Mouse (Mus musculus) megakaryocyte, adult 5-6 weeks (primary cell): ENCODE data around the gene Arxes1. TPM values are rescaled to one million over a fixed set of nuclear protein-coding genes. Genes with fewer than 3 reads are reported as not detected.
"Not testable (repeated sequence)": the region's sequence is repeated elsewhere in the genome, so short reads cannot be mapped to it uniquely, and the experiment has no call there.

ENCODE experiments used
- ATAC-seq: 2 replicates; pipeline ENCODE4 v1.8.0; 2016; ENCODE audit warnings: mild to moderate bottlenecking, inconsistent platforms; ENCODE audit not compliant: poor library complexity, severe bottlenecking
- total RNA-seq, 2 experiments: library from RNA; stranded (forward) in 1 of 2; stranded (reverse) in 1 of 2; fragments of 153-499, 151-499 nt in 1 of 2; fragments of 221-1000, 200-1000 nt in 1 of 2; gene quantifications; 2 replicates each; pipeline versions ENCODE4 v1.2.3 to v1.2.4; 2015 to 2017

Gene Arxes1
- total RNA-seq (2015): 0.16 TPM in 1 of 2 replicates, not detected in the other
- total RNA-seq (2017): not detected in 2 replicates

- not testable (repeated sequence) for ATAC-seq
These were observed at the start of gene Arxes1 for GRCm38 (mm10) chrX:136032799-136033763. Arxes1 (plus strand) TSS chrX:136033367.

GRCm38 (mm10) chrX:135984539-135985260 lies 48.5 kb upstream of the Arxes1 start:
- ATAC-seq: no peak

- ATAC-seq: no peak
These were observed 46.9 kb upstream of the Arxes1 start for GRCm38 (mm10) chrX:135986267-135986666.

DNA sequence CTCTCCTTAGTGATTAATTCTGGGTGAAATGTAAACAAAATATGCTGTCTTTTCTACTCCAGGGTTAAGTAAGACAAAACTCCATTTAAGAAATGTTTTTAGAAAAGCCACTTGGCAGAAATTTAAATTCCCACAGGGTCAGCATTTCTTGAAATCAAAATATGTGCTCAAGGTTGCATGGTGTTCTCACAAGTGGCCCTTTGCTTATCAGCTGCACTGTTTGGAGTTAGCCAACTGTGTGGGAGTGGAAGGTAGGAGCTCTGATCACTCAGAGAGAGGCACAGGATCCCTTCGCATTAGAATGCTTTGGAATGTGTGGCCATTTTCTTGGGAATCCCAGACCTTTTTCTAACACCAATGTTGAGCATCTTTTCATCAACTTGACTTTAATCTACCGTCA lies 42.5 kb upstream of the Arxes1 start:
- no peak for ATAC-seq

DNA sequence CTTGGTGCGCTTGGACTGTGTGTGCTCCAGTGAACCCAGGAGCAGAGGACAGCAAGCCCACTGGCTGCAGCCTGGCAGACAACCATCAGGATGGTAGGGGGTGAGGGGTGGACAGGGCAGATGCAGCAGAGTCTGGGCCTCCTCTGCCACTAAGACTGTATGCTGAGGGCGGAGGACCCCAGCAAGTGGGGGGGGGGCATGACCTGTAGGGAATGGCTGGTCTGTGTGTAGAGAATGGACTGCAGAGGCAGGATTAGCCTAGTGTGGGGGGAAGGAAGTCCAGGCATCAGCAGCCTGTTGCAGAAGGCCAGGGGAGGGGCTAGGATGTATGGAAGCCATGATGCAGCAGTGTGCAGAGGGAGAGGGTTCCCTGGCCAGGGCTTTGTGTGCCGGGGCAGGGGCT lies 40.0 kb upstream of the Arxes1 start:
- 0 out of 2 replicates have a peak, but pooled peaks have one; percentile 27 for ATAC-seq

DNA sequence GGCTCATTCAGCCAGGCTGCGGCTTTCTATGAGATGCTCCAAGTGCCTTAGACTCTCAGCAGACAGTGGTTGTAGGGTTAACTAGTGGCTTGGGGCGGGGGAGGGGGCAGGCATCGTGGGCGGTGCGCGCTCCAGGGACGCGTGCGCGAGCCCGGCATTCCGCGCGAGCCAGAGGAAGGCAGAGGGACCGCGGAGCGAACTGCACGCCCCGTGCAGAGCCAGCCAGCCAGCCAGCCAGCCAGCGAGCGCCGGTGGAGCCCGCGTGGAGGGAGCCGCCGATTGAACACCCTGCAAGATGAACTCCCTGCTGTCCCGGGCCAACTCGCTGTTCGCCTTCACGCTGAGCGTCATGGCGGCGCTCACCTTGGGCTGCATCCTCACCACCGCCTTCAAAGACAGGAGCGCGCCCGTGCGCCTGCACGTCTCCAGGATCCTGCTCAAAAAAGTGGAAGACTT lies 39.5 kb upstream of the Arxes1 start, which contains the start of gene Arxes2:
Gene Arxes2, plus strand, starts transcription at position 161 of the 456 bp plus-strand sequence.
- peak; percentile 18; the same call in 1 of the 2 replicates for ATAC-seq

DNA sequence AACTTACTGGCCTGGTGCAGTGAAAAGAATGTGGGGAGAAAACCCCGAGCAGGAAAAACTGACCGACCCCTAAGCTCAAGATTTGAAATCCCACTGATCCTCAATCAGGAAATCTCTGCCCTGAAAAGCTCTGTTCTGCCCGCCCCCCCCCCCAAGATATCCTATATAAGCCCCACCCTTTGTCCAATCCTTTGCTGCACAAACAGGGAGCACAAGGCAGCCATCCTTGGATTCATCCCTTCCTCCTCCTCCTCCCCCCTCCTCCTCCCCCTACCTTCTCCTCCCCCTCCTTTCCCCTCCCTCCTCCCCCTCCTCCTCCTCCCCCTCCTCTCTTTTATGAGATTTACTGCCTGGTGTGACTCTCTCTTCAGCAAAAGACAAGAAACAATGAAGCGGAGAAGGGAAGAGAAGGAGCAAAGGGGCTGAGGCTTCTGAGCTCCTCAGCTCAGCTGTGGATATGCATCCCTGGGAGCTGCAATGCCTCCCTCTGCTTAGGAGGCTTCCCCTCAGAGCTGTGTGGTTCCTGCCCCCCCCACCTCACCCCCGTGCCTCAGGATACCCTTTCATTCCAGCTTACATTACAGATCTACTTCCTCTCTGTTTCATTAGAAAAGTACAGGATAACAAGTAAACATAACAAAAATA lies 25.8 kb upstream of the Arxes1 start:
- ATAC-seq: no peak

- no peak for ATAC-seq
These were observed 18.8 kb upstream of the Arxes1 start for GRCm38 (mm10) chrX:136014392-136014791.

GRCm38 (mm10) chrX:136030331-136030730 lies 2.8 kb upstream of the Arxes1 start:
- ATAC-seq: no peak

DNA sequence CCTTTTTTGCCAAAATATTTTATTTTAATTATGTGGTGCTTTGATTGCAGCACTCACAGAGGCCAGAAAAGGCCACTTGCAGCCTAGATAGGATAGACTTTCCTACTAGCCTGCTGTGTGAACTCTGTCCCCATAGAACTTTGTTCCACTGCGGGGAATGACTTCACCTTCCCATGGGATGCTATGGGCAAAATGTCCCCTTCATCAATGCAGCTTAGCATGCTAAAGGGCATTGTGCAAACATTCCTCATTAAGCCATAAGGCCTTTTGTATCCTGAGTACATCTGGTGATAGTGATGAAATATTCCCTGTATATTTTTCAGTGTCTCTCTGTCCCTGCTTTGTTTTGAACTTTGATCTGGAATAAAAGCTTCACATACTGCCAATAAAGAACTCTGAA lies 10.6 kb downstream of the Arxes1 start:
- ATAC-seq: no peak

DNA sequence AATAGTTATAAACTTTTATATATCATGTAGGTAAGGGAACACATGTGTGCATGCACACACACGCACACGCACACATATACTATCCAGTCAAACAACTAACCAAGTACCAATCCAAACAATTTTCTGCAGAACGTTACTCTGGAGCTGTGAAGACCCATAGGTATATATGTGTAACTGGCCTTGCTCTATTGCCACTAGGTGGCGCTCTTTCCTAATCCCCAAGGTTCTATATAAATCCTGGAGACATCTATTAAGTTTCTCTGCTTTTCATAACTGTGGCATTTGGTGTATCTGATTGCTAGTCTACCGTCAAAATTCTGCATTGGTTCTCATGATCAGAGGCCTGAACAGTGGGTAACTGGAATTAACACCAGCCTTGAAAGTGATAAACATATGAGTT lies 14.4 kb downstream of the Arxes1 start:
- ATAC-seq: no peak

- no peak for ATAC-seq
These were observed 18.1 kb downstream of the Arxes1 start for GRCm38 (mm10) chrX:136051219-136051618.

- no peak for ATAC-seq
These were observed 27.5 kb downstream of the Arxes1 start for GRCm38 (mm10) chrX:136060698-136061097.

DNA sequence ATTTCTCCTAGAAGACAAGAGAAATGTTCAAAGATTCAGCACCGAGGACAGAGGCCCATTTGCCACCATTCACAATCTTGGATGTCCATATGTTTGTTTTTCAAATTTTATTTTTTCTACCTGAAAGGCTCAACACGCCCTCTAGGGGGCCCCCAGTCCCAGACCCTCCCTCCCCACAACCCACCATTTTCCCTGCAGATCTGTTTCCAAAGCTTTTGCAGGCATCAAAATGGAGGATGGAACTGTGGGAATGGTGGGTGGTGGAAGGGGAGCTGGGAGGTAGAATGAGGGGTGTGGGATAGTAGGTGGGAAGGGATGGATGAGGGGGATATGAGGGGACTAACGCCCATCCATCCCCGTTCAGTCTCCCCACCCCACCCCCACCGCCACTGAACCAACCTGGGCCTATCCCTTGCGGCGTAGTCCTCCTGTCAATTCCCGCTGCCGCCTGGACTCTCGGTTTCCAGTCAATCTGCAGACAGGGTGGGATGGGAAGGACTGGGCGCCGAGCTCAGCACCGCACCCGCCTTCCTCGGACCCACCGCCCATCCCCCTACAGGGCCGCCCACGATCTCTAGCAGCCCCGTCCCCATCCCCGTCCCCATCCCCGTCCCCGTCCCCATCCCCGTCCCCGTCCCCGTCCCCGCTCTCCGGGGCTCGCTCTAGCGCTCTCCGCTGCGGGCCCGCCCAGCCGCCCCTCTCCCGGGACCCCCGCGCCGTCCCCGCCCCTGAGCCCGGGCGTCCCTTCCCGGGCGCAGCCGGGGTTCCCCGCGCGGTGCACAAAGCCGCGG lies 34.2 kb downstream of the Arxes1 start:
- ATAC-seq: not testable (repeated sequence)

- peak; percentile 97 for ATAC-seq
These were observed 34.9 kb downstream of the Arxes1 start, which contains the start of gene Bex2 for GRCm38 (mm10) chrX:136068020-136068419. Bex2 (minus strand) TSS chrX:136068236.

Other genes starting within 250 kb of the Arxes1 start
- 4.1 and 5.0 TPM in 2 replicates for gene Bhlhb9, start 235.8 kb upstream of the Arxes1 start, total RNA-seq (2015)
- 3.9 and 4.5 TPM in 2 replicates for gene Bhlhb9, start 235.8 kb upstream of the Arxes1 start, total RNA-seq (2017)
- not detected in 2 replicates for gene Gprasp2, start 194.3 kb upstream of the Arxes1 start, total RNA-seq (2015)
- 0.07 TPM in 1 of 2 replicates, not detected in the other for gene Gprasp2, start 194.3 kb upstream of the Arxes1 start, total RNA-seq (2017)
- not detected in 2 replicates for gene Arxes2, start 39.5 kb upstream of the Arxes1 start, total RNA-seq (2015)
- not detected in 2 replicates for gene Arxes2, start 39.5 kb upstream of the Arxes1 start, total RNA-seq (2017)
- not detected in 2 replicates for gene Bex2, start 34.9 kb downstream of the Arxes1 start, total RNA-seq (2015)
- gene Bex2, start 34.9 kb downstream of the Arxes1 start, total RNA-seq (2017): 0.65 TPM in 1 of 2 replicates, not detected in the other
- not detected in 2 replicates for gene Nxf3, start 51.9 kb downstream of the Arxes1 start, total RNA-seq (2015)
- not detected in 2 replicates for gene Nxf3, start 51.9 kb downstream of the Arxes1 start, total RNA-seq (2017)
- gene Bex4, start 105.6 kb downstream of the Arxes1 start, total RNA-seq (2015): 0.58 and 0.62 TPM in 2 replicates
- gene Bex4, start 105.6 kb downstream of the Arxes1 start, total RNA-seq (2017): 2.0 and 2.1 TPM in 2 replicates
- gene Tceal8, start 139.0 kb downstream of the Arxes1 start, total RNA-seq (2015): 20.6 and 26.5 TPM in 2 replicates
- gene Tceal8, start 139.0 kb downstream of the Arxes1 start, total RNA-seq (2017): 34.4 and 39.0 TPM in 2 replicates
- gene Tceal5, start 170.5 kb downstream of the Arxes1 start, total RNA-seq (2015): not detected in 2 replicates
- gene Tceal5, start 170.5 kb downstream of the Arxes1 start, total RNA-seq (2017): not detected in 2 replicates
- gene Tceal7, start 181.4 kb downstream of the Arxes1 start, total RNA-seq (2015): not detected in 2 replicates
- gene Tceal7, start 181.4 kb downstream of the Arxes1 start, total RNA-seq (2017): not detected in 2 replicates
- gene Bex1, start 182.1 kb downstream of the Arxes1 start, total RNA-seq (2015): not detected in 2 replicates
- gene Bex1, start 182.1 kb downstream of the Arxes1 start, total RNA-seq (2017): not detected in 2 replicates
- gene Tceal9, start 211.7 kb downstream of the Arxes1 start, total RNA-seq (2015): 75.3 and 100 TPM in 2 replicates
- gene Tceal9, start 211.7 kb downstream of the Arxes1 start, total RNA-seq (2017): 127 and 154 TPM in 2 replicates
- gene Bex3, start 236.9 kb downstream of the Arxes1 start, total RNA-seq (2015): 55.7 and 64.5 TPM in 2 replicates
- 38.5 and 38.8 TPM in 2 replicates for gene Bex3, start 236.9 kb downstream of the Arxes1 start, total RNA-seq (2017)